Mouse (Mus musculus) cerebral cortex, adult 2 months (tissue): Measurements from ENCODE around the gene Mon1b.

Experiments used
- WGBS: fragments of 180-500 bp; shearing (Covaris S2); methylation state at CpG from one replicate; pipeline ENCODE4 v1.1.7; 2018; 5-methylcytosine and 5-hydroxymethylcytosine counted together

The Mon1b gene

DNA sequence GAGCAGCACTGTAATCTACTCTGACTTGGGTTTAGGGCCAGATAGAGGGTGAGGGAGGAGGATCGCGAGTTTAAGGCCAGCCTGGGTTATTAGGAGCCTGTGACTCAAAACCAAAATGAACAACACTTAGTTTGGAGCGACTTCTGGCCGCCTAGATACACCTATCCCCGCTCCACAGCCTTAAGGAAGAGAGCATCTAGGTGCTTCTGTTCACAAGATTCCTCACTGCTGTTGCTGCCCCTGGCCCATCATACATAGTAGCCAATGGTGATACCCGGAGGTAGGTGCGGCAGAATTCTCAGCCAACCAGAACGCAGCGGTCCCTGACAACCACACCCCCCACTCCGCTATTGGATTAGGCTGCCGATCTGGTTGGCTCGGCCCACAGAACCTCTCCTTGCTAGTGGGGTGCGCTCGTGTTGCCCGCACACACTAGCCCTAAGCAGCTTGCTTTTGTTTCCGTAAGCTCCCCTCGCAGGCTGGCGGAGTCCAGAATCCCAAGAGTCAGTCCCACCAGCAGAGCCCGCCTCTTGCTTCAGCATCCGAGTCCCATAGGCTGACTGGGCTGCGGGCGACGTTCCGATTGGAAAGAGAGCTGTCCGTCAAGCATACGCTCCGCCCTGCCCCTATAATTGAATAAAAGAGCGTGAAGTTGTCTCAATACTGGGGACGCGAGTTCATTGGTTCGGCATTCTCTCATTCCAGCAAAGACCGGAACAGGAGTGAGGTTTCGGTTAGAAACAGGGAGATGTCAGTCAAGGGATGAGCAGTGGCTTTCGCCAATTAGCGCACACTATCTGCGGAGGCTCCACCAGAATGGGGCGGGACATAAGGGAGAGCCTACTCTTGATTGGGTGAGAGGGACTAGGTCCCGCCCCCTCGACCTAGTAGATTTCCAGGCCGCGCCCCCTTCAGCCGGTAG, at the start of gene Mon1b:
TSS of gene Mon1b (plus strand) at position 918 of the 922 bp plus-strand sequence.
- under 1% methylated on average over 42 of the region's 42 CpGs for WGBS

- WGBS = 60% methylated on average over 3 of the region's 3 CpGs
Observed at GRCm38 (mm10) chr8:113598401-113598800, 37.0 kb upstream of the Mon1b start.

- WGBS = 1% methylated on average over 3 of the region's 3 CpGs
Observed at GRCm38 (mm10) chr8:113632634-113633033, 2.8 kb upstream of the Mon1b start.

DNA sequence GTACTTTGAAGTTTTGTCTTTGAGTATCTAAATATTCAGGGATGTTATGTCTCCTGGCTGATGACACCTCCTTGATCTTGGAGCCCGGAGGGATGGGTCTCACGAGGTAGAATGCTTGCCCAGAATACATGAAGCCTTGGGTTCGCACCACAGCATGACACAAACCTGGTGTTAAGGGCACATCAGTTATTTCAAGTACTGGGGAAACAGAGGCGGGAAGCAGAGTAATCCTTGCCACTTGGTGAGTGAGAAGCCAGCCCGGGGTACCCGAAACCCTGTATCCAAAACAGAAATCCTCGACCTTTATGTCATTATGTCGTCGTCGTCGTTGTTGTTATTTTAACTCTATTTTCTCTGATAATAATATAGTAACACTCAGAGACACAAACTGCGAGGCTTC, 1.2 kb upstream of the Mon1b start:
- WGBS = 24% methylated on average over 12 of the region's 12 CpGs

GRCm38 (mm10) chr8:113635592-113636279, 349 bp downstream of the Mon1b start:
- under 1% methylated on average over 44 of the region's 44 CpGs for WGBS

DNA sequence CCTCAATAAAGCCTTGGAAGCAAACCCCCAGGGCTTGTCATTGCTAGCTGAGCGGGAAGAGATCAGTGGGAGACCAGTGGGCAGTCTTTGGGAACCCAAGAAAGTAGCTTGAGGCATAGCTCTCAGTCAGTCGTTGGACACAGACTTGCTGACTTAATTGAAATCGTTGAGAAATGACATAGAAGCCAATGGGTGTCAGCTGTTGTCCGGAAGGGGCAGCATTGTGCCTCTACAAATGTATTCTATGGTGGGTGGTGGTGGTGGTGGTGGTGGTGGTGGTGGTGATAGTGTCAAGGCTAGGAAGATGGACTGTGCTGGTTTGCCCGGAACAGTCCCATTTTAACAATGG, 867 bp downstream of the Mon1b start:
- WGBS = 29% methylated on average over 5 of the region's 5 CpGs

GRCm38 (mm10) chr8:113640357-113640756, 5.0 kb downstream of the Mon1b start:
- WGBS = 86% methylated on average over 8 of the region's 8 CpGs

- 93% methylated on average over 16 of the region's 16 CpGs for WGBS
Observed at GRCm38 (mm10) chr8:113642926-113643325, 7.5 kb downstream of the Mon1b start, which contains the start of gene Syce1l. Gene Syce1l (plus strand): TSS chr8:113643213.

GRCm38 (mm10) chr8:113643479-113644210, 8.3 kb downstream of the Mon1b start:
- WGBS = 83% methylated on average over 8 of the region's 8 CpGs

GRCm38 (mm10) chr8:113645220-113645619, 9.8 kb downstream of the Mon1b start:
- 64% methylated on average over 5 of the region's 5 CpGs for WGBS

GRCm38 (mm10) chr8:113652450-113652849, 17.1 kb downstream of the Mon1b start:
- 88% methylated on average over 11 of the region's 12 CpGs for WGBS

GRCm38 (mm10) chr8:113653151-113653550, 17.8 kb downstream of the Mon1b start:
- 68% methylated on average over 4 of the region's 4 CpGs for WGBS

GRCm38 (mm10) chr8:113656154-113656553, 20.8 kb downstream of the Mon1b start:
- 90% methylated on average over 5 of the region's 5 CpGs for WGBS

GRCm38 (mm10) chr8:113656681-113657298, 21.4 kb downstream of the Mon1b start:
- WGBS = 73% methylated on average over 11 of the region's 11 CpGs

GRCm38 (mm10) chr8:113660128-113660527, 24.7 kb downstream of the Mon1b start:
- 97% methylated on average over 1 of the region's 1 CpGs for WGBS

DNA sequence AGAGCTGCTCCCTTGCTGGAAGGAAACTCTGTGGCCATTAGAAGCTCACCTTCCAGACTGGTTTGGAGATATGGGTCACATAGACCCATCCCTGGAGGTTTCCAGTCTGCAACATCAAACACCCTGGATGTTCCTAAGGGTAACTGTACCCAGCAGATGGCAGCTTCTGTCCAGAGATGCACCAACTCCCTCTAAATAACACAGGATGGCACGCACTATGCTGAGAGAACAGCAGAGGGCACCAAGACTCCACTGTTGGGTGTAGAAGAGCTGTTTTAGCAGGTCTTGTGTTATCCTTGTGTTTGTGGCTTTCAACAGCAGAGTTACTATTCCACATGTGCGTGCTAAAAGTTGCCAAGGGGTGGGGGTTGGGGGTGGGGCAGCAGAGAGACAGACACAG, 29.2 kb downstream of the Mon1b start:
- WGBS = 0% methylated on average over 2 of the region's 2 CpGs

- WGBS = 60% methylated on average over 4 of the region's 4 CpGs
Observed at GRCm38 (mm10) chr8:113665036-113665435, 29.6 kb downstream of the Mon1b start.

DNA sequence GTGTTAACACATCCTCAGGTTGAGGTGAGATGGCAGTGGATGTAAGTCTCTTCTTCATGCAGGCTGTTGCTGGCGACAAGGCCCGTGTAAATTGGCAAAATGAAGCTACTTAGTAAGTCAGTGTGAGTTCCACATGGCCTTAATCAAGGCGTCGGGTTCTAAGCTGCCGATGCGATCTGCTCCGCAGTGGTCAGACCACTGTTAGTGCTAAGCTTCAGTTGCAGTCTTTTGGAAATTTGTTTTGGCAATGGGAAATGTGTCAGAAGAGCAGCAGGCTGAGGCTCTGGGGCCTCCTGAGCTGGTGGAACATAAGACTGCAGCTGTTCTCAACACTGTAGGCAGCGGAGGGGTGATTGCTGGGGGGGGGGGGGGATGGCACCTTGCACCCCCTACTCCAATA, 30.6 kb downstream of the Mon1b start:
- WGBS = 62% methylated on average over 8 of the region's 8 CpGs

DNA sequence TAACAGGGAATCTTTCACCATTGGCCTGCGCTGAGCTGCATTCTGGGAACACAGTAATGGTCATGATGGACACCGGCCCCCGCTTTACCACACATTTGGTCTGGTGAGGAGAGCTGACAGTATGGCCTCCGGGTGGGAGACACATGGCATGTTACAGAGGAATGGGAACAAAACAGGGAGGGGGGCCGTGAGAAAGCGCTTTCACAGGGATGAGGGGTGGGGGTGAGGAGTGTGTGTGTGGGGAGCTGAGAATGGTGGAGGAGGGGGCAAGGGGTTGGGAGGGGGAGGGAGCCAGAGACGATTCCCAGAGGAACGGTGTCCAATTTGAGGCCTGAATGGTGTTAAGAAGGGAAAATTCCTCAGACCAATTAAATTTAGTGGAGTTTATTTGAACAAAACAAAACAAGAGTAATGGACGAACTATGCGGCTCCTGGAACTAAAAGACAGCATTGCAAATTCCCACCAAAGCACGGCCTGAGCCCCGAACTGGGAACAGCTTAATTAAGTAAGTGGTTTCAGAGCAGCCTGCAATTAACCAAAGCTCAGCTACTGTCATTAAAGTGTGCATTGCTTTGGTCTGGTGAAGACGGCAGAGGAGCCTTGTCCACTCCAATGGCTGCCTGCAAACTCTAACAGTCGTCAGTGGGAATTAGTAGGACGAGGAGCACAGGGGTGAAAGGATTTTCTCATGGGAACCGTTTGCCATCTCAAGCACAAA, 31.5 kb downstream of the Mon1b start:
- 60% methylated on average over 16 of the region's 16 CpGs for WGBS

GRCm38 (mm10) chr8:113669924-113670323, 34.5 kb downstream of the Mon1b start:
- WGBS = 92% methylated on average over 10 of the region's 10 CpGs
